Mouse (Mus musculus) ovary, postnatal 10 days (tissue): Measurements from ENCODE around the gene Ftl1.
"Not testable (repeated sequence)": the region's sequence is repeated elsewhere in the genome, so short reads cannot be mapped to it uniquely, and the experiment has no call there.

Experiments used
- DNase-seq: peaks from one replicate; pipeline ENCODE4 v3.0.0; 2022; ENCODE audit warnings: low spot score

Ftl1 gene

GRCm38 (mm10) chr7:45459564-45460140 is at the start of gene Ftl1:
Gene Ftl1 (minus strand): TSS chr7:45459884.
- DNase-seq = peak; percentile 94

- DNase-seq = no peak
Measured at GRCm38 (mm10) chr7:45509181-45509882, 49.6 kb upstream of the Ftl1 start.

- no peak for DNase-seq
Measured at GRCm38 (mm10) chr7:45508561-45508960, 48.9 kb upstream of the Ftl1 start.

GRCm38 (mm10) chr7:45507583-45507982 is 47.9 kb upstream of the Ftl1 start:
- no peak for DNase-seq

GRCm38 (mm10) chr7:45498427-45498826 is 38.7 kb upstream of the Ftl1 start:
- DNase-seq = no peak

- no peak for DNase-seq
Measured at GRCm38 (mm10) chr7:45494548-45494947, 34.9 kb upstream of the Ftl1 start.

- no peak for DNase-seq
Measured at GRCm38 (mm10) chr7:45492951-45493350, 33.3 kb upstream of the Ftl1 start.

GRCm38 (mm10) chr7:45492225-45492844 is 32.7 kb upstream of the Ftl1 start:
- DNase-seq = no peak

GRCm38 (mm10) chr7:45491264-45491663 is 31.6 kb upstream of the Ftl1 start:
- no peak for DNase-seq

- no peak for DNase-seq
Measured at GRCm38 (mm10) chr7:45490822-45491221, 31.1 kb upstream of the Ftl1 start.

- no peak for DNase-seq
Measured at GRCm38 (mm10) chr7:45489578-45489977, 29.9 kb upstream of the Ftl1 start.

- DNase-seq = peak; percentile 33
Measured at GRCm38 (mm10) chr7:45488293-45489204, 28.9 kb upstream of the Ftl1 start, which contains the start of gene Dhdh. Gene Dhdh (minus strand): TSS chr7:45488805.

- DNase-seq = no peak
Measured at GRCm38 (mm10) chr7:45487861-45488292, 28.2 kb upstream of the Ftl1 start.

- no peak for DNase-seq
Measured at GRCm38 (mm10) chr7:45486761-45487415, 27.2 kb upstream of the Ftl1 start, which contains the start of gene Gm45808. Gene Gm45808 (minus strand): TSS chr7:45486811.

GRCm38 (mm10) chr7:45486158-45486557 is 26.5 kb upstream of the Ftl1 start:
- DNase-seq = no peak

GRCm38 (mm10) chr7:45484985-45485384 is 25.3 kb upstream of the Ftl1 start:
- DNase-seq = not testable (repeated sequence)

- DNase-seq = no peak
Measured at GRCm38 (mm10) chr7:45482166-45482565, 22.5 kb upstream of the Ftl1 start.

- DNase-seq = no peak
Measured at GRCm38 (mm10) chr7:45481374-45481927, 21.8 kb upstream of the Ftl1 start, which contains the start of gene Tulp2. Gene Tulp2 (plus strand): TSS chr7:45481877.

- not testable (repeated sequence) for DNase-seq
Measured at GRCm38 (mm10) chr7:45480310-45480709, 20.6 kb upstream of the Ftl1 start.

- DNase-seq = no peak
Measured at GRCm38 (mm10) chr7:45478774-45479173, 19.1 kb upstream of the Ftl1 start.

GRCm38 (mm10) chr7:45477003-45477402 is 17.3 kb upstream of the Ftl1 start:
- DNase-seq = no peak
